18 mouse cellular contexts compared by ENCODE assay signal in genomic region chr10:45130004-45130403, GRCm38 (mm10). TPM values are rescaled to one million over a fixed set of nuclear protein-coding genes. Genes with fewer than 3 reads are reported as not detected.
DNase-seq lines count a peak whose midpoint lies in the region; ATAC-seq and TF ChIP-seq lines count a peak whose summit lies in the region.
"Had no signal": no experiment of that assay in that cellular context is flagged by ENCODE, and none has a peak within 500 bp of the region (broad histone marks: within the 10 kb centered on the region; RNA-seq: fewer than 3 reads in every experiment).

No protein-coding gene starts in this region.

- no peaks in the 10 kb centered on the region for H3K9me3 ChIP-seq in hindbrain, embryonic 13.5 days
- H3K9me3 ChIP-seq in hindbrain, embryonic 11.5 days (ENCODE audit: control insufficient read depth, low read length), result no peaks in the 10 kb centered on the region
- no peaks in the 10 kb centered on the region for H3K9me3 ChIP-seq in forebrain, embryonic 15.5 days
- H3K9me3 ChIP-seq: embryonic facial prominence, embryonic 10.5 days; forebrain, embryonic 12.5 days had no signal

- DNase-seq in hindbrain, embryonic 11.5 days (ENCODE audit: low spot score), result no peak
- peak; percentile 23 for DNase-seq in c-Kit-positive CD71-negative TER-119-negative erythroid progenitor cells, embryonic 14.5 days (ENCODE audit: low read depth)
- DNase-seq in heart, postnatal 4 days, result peak; percentile 28
- no peak for DNase-seq in gastrocnemius, adult 2 months
- no peak for DNase-seq in left cerebral cortex, postnatal 10 days (ENCODE audit: extremely low spot score in 1 of 2, low spot score in 2 of 2)
- DNase-seq: adrenal gland, adult 8-10 months; B cell, adult 2 months; cerebellum, adult 8-10 months; kidney, adult 9 months; layer of hippocampus, postnatal 36 days; thymus, adult 18-20 months had no signal

- H3K9ac ChIP-seq in hindbrain, embryonic 13.5 days, result no peak overlapping the region
- H3K9ac ChIP-seq in hindbrain, embryonic 11.5 days (ENCODE audit: low read depth, low read length), result no peak overlapping the region
- H3K9ac ChIP-seq in forebrain, embryonic 15.5 days (replicated peaks), result no peak overlapping the region
- H3K9ac ChIP-seq: forebrain, embryonic 12.5 days had no signal

- TF ChIP-seq CTCF in gastrocnemius, adult 2 months (IDR thresholded peaks at IDR 0.05), result no peak

- intact Hi-C loops in gastrocnemius, adult 2 months (cut with DNase I), result no loop called here
- intact Hi-C loops in left cerebral cortex, postnatal 10 days (cut with DNase I), result no loop called here

- WGBS in hindbrain, embryonic 13.5 days, result 90% methylated on average over 6 of the region's 6 CpGs
- 94% methylated on average over 6 of the region's 6 CpGs for WGBS in hindbrain, embryonic 11.5 days
- 91% methylated on average over 6 of the region's 6 CpGs for WGBS in forebrain, embryonic 15.5 days

- H3K4me1 ChIP-seq in hindbrain, embryonic 13.5 days (replicated peaks), result peaks cover 8% of the 10 kb centered on the region
- H3K4me1 ChIP-seq in hindbrain, embryonic 11.5 days (replicated peaks; ENCODE audit: control insufficient read depth, insufficient read depth, low read length), result no peaks in the 10 kb centered on the region
- 0 out of 2 replicates have a peak, but pooled peaks cover 3% of the 10 kb centered on the region for H3K4me1 ChIP-seq in forebrain, embryonic 15.5 days
- H3K4me1 ChIP-seq: embryonic facial prominence, embryonic 10.5 days; forebrain, embryonic 12.5 days had no signal

- no peaks in the 10 kb centered on the region for H3K27me3 ChIP-seq in hindbrain, embryonic 13.5 days
- no peaks in the 10 kb centered on the region for H3K27me3 ChIP-seq in hindbrain, embryonic 11.5 days (ENCODE audit: control insufficient read depth, insufficient read depth, low read length)
- H3K27me3 ChIP-seq in forebrain, embryonic 15.5 days, result no peaks in the 10 kb centered on the region
- H3K27me3 ChIP-seq: forebrain, embryonic 12.5 days; Patski had no signal

- no peak overlapping the region for H3K4me3 ChIP-seq in hindbrain, embryonic 13.5 days
- no peak overlapping the region for H3K4me3 ChIP-seq in hindbrain, embryonic 11.5 days (ENCODE audit: low read depth, low read length)
- no peak overlapping the region for H3K4me3 ChIP-seq in forebrain, embryonic 15.5 days
- no peak overlapping the region for H3K4me3 ChIP-seq in gastrocnemius, adult 2 months
- H3K4me3 ChIP-seq: embryonic facial prominence, embryonic 10.5 days; forebrain, embryonic 12.5 days had no signal

- no peak overlapping the region for H3K4me2 ChIP-seq in hindbrain, embryonic 13.5 days
- H3K4me2 ChIP-seq in hindbrain, embryonic 11.5 days (replicated peaks; ENCODE audit: low read depth, low read length), result no peak overlapping the region
- H3K4me2 ChIP-seq in forebrain, embryonic 15.5 days (replicated peaks), result no peak overlapping the region
- H3K4me2 ChIP-seq: forebrain, embryonic 12.5 days had no signal

- H3K27ac ChIP-seq in hindbrain, embryonic 13.5 days, result peak overlapping the region; percentile 74
- no peak overlapping the region for H3K27ac ChIP-seq in hindbrain, embryonic 11.5 days (ENCODE audit: low read depth, low read length)
- no peak overlapping the region for H3K27ac ChIP-seq in forebrain, embryonic 15.5 days (replicated peaks)
- no peak overlapping the region for H3K27ac ChIP-seq in gastrocnemius, adult 2 months
- H3K27ac ChIP-seq: embryonic facial prominence, embryonic 10.5 days; forebrain, embryonic 12.5 days had no signal

- H3K36me3 ChIP-seq in hindbrain, embryonic 13.5 days, result peaks cover 17% of the 10 kb centered on the region
- H3K36me3 ChIP-seq in hindbrain, embryonic 11.5 days (ENCODE audit: control insufficient read depth, insufficient read depth, low read length), result 0 out of 2 replicates have a peak, but pooled peaks cover 2% of the 10 kb centered on the region
- no peaks in the 10 kb centered on the region; the same call in 1 of the 2 replicates for H3K36me3 ChIP-seq in forebrain, embryonic 15.5 days

- no peak for ATAC-seq in hindbrain, embryonic 13.5 days (ENCODE audit: low FRiP score)
- no peak for ATAC-seq in hindbrain, embryonic 11.5 days (ENCODE audit: low FRiP score)
- ATAC-seq in megakaryocyte, adult 5-6 weeks (ENCODE audit: poor library complexity, severe bottlenecking), result 0 out of 2 replicates have a peak, but pooled peaks have one; percentile 20
- ATAC-seq in forebrain, embryonic 15.5 days (replicated peaks), result no peak
- ATAC-seq: midbrain, embryonic 16.5 days; Patski had no signal

RNA-seq across cellular contexts. Expression of gene Popdc3, which starts 47.9 kb away (rescaled TPM):
- 1.8 and 2.4 TPM in 2 replicates for polyA plus RNA-seq in hindbrain, embryonic 13.5 days (2015; fragmentation: Nextera tagmentation; extraction: Ambion mirVana)
- polyA plus RNA-seq in hindbrain, embryonic 11.5 days (2014; fragmentation: Nextera tagmentation; extraction: Ambion mirVana), result 0.32 and 0.33 TPM in 2 replicates
- 10 to 100 TPM; 35.3 to 39.5 TPM for total RNA-seq in heart, postnatal 4 days (2021)
- total RNA-seq in megakaryocyte, adult 5-6 weeks (2015), result not detected in 2 replicates
- 0.18 TPM in 1 of 2 replicates, not detected in the other for total RNA-seq in megakaryocyte, adult 5-6 weeks (2017)
- polyA plus RNA-seq in forebrain, embryonic 15.5 days (2015; fragmentation: Nextera tagmentation; extraction: Ambion mirVana), result 0.38 and 0.47 TPM in 2 replicates
- total RNA-seq in gastrocnemius, adult 2 months (2021), result 10 to 100 TPM; 48.9 to 54.2 TPM
- 1 to 10 TPM; 1.5 to 1.6 TPM for total RNA-seq in left cerebral cortex, postnatal 10 days (2021)

Comparison
In these comparisons a context has a peak if more than half of its experiments do, and no peak if none do; other contexts are left out.
1. DNase-seq: peak in c-Kit-positive CD71-negative TER-119-negative erythroid progenitor cells, embryonic 14.5 days (single experiment) and heart, postnatal 4 days (single experiment); none in hindbrain, embryonic 11.5 days (single experiment), gastrocnemius, adult 2 months (single experiment) and left cerebral cortex, postnatal 10 days (0 of 2).
2. RNA of gene Popdc3, which starts 47.9 kb away (total RNA-seq): 48.9 to 54.2 TPM in gastrocnemius, adult 2 months and 35.3 to 39.5 TPM in heart, postnatal 4 days; 1.5 to 1.6 TPM in left cerebral cortex, postnatal 10 days and 0.18 TPM in megakaryocyte, adult 5-6 weeks; every median in the first group is over 10 times any median in the second.